Mouse (Mus musculus): ENCODE data around the gene Luc7l.

DNA sequence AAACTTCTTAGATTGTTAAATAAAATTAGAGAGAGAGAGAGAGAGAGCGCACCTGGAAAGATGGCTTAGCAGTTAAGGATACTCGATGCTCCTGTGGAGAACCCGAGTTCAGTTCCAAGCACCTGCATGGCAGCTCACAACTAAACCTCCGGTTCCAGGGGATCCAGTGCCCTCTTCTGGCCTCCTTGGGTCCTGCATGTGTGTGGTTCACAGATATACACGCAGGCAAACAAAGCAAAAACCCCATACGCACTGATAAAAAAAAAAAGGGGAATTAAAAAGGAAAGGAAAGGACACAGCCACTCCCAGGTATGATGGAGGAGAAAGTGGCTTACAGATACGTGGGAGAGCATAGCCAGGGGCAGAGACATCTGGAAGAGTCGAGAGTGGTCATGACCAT, 19.8 kb upstream of the Luc7l start:
- TF ChIP-seq EP300 (IDR thresholded peaks at IDR 0.05), result no peak
- TF ChIP-seq CTCF (IDR thresholded peaks at IDR 0.05), result peak; percentile 58

Data from lung, postnatal 0 days (tissue).